In the genomic region with DNA sequence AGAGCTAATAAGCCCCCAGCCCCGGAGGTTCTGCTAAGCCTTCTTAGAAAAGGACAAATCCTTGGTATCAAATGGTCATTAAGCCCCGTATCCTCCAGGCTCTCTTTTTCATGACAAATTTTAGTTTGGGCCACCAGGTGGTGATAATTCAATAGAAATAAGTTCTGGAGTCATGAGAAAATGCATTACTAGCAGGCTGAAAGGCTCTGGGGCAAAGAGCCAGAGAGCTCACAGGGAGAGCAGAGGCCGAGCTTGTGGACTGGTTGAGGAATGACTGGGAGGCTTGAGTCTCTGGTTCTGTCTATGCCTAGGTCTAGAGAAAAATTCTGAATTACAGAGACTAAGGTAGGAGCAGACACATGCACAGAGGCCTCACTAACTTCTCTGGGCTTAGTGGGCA, we compare ENCODE assay signal across 9 mouse cellular contexts.
DNase-seq lines count a peak whose midpoint lies in the region; ATAC-seq lines count a peak whose summit lies in the region.
"Had no signal": no experiment of that assay in that cellular context is flagged by ENCODE, and none has a peak within 500 bp of the region (broad histone marks: within the 10 kb centered on the region; RNA-seq: fewer than 3 reads in every experiment).

No protein-coding gene starts in this region.

- no peaks in the 10 kb centered on the region for H3K36me3 ChIP-seq in forebrain, embryonic 10.5 days (replicated peaks)

- no peak overlapping the region for H3K27ac ChIP-seq in forebrain, embryonic 10.5 days

- DNase-seq in frontal cortex, adult 2 months (ENCODE audit: extremely low spot score in 1 of 2, low spot score in 1 of 2) = peak; percentile 8 to 70
- DNase-seq in ovary, postnatal 14 days (ENCODE audit: low spot score) = peak; percentile 16
- DNase-seq in ovary, adult 18-20 months (ENCODE audit: low spot score) = no peak
- peak; percentile 20 to 57 for DNase-seq in kidney, postnatal 36 days
- peak; percentile 71 for DNase-seq in retina, embryonic 14.5 days (ENCODE audit: low spot score)
- no peak for DNase-seq in forebrain, embryonic 10.5 days (ENCODE audit: extremely low spot score, low spot score)
- no peak for DNase-seq in thymus, postnatal 36 days

- no peaks in the 10 kb centered on the region for H3K9me3 ChIP-seq in forebrain, embryonic 10.5 days

- WGBS in forebrain, embryonic 10.5 days = 57% methylated on average over 3 of the region's 3 CpGs

- H3K4me3 ChIP-seq in forebrain, embryonic 10.5 days = no peak overlapping the region
- H3K4me3 ChIP-seq: myocyte had no signal

- H3K27me3 ChIP-seq in forebrain, embryonic 10.5 days (ENCODE audit: poor library complexity, severe bottlenecking) = no peaks in the 10 kb centered on the region

- H3K4me1 ChIP-seq in forebrain, embryonic 10.5 days = no peaks in the 10 kb centered on the region

- no peak for ATAC-seq in frontal cortex, adult (ENCODE audit: low TSS enrichment)

Comparison
In these comparisons a context has a peak if more than half of its experiments do, and no peak if none do; other contexts are left out.
1. DNase-seq: peak in frontal cortex, adult 2 months (2 of 2), ovary, postnatal 14 days (single experiment), kidney, postnatal 36 days (2 of 2) and retina, embryonic 14.5 days (single experiment); none in ovary, adult 18-20 months (single experiment), forebrain, embryonic 10.5 days (single experiment) and thymus, postnatal 36 days (0 of 2).